Mouse (Mus musculus) heart, embryonic 16.5 days (tissue): ENCODE measurements around the gene Tmem100. TPM values are rescaled to one million over a fixed set of nuclear protein-coding genes. Genes with fewer than 3 reads are reported as not detected.

Experiments used
- ATAC-seq: fragments of 200-750 bp; cut with Nextera tagmentation; replicated peaks from 2 replicates; pipeline ENCODE4 v1.8.0; 2017; ENCODE audit warnings: moderate number of reproducible peaks; ENCODE audit not compliant: insufficient read depth, low FRiP score; ENCODE audit errors: extremely low read depth
- H3K27ac ChIP-seq: fragments of 300-500 bp; sonication (generic); 2 replicates; pipeline ENCODE4 v1.5.1; 2014; ENCODE audit warnings: mild to moderate bottlenecking, low read length, control low read depth, moderate library complexity
- H3K27me3 ChIP-seq: fragments of 300-500 bp; sonication (generic); 2 replicates; pipeline ENCODE4 v1.6.1; 2014; ENCODE audit warnings: low read length, mixed read lengths; ENCODE audit not compliant: control insufficient read depth, insufficient read depth
- H3K36me3 ChIP-seq: fragments of 300-500 bp; sonication (generic); 2 replicates; pipeline ENCODE4 v1.6.1; 2014; ENCODE audit not compliant: control insufficient read depth, insufficient read depth
- H3K4me1 ChIP-seq: fragments of 300-500 bp; sonication (generic); 2 replicates; pipeline ENCODE4 v1.6.1; 2014; ENCODE audit warnings: low read length, mixed read lengths; ENCODE audit not compliant: control insufficient read depth, insufficient read depth
- H3K4me2 ChIP-seq: fragments of 300-500 bp; sonication (generic); 2 replicates; pipeline ENCODE4 v1.6.1; 2014; ENCODE audit warnings: low read depth, mild to moderate bottlenecking, control low read depth, low read length
- H3K4me3 ChIP-seq: fragments of 300-500 bp; sonication (generic); 2 replicates; pipeline ENCODE4 v1.5.1; 2014; ENCODE audit warnings: mild to moderate bottlenecking, control low read depth, low read length
- H3K9ac ChIP-seq: fragments of 300-500 bp; sonication (generic); 2 replicates; pipeline ENCODE4 v1.6.1; 2014; ENCODE audit warnings: low read length, control low read depth
- H3K9me3 ChIP-seq: fragments of 300-500 bp; sonication (generic); replicated peaks from 2 replicates; pipeline ENCODE4 v1.6.1; 2016; ENCODE audit warnings: low read length; ENCODE audit not compliant: control insufficient read depth
- WGBS: fragments of 180-500 bp; shearing (Covaris S2); extraction: QIAGEN DNeasy Blood & Tissue Kit; methylation state at CpG from one replicate; pipeline ENCODE4 v1.1.7; 2014; 5-methylcytosine and 5-hydroxymethylcytosine counted together
- polyA plus RNA-seq: library from polyadenylated mRNA; unstranded; fragments of >200 nt; fragmentation: Nextera tagmentation; extraction: Ambion mirVana; gene quantifications from 2 replicates; pipeline ENCODE4 v1.2.1, GENCODE M21; 2015

Gene Tmem100
- polyA plus RNA-seq, 1 experiment from 2014 or later = 13.4 TPM

DNA sequence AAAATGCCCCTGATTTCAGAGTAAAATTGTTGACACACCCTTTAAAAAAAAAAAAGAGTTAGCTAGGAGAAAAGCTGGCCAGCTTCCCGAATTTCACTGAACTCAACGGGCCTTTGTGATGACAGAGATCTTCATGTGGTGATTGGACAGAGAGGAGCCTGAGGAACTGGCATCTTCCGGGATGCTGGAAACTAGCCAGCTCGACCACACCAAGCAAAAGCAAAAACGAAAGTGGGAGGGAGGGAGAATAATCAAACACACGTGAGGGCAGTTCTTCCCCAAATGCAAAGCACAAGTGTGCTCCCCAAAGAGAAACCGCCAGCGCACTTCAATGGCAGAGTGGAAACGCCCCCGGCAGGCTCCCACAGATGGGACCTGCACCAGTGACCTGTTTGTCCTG, 794 bp upstream of the Tmem100 start:
- no peak; the same call in 1 of the 2 replicates for ATAC-seq
- Histone ChIP-seq H3K4me1 (peaks cover 9% of the 10 kb centered on the region), H3K36me3 (no peaks in the 10 kb centered on the region), H3K4me2 (peak overlapping the region; percentile 70), H3K27ac (no peak overlapping the region), H3K9ac (peak overlapping the region; percentile 47; the same call in 1 of the 2 replicates), H3K27me3 (peaks cover 4% of the 10 kb centered on the region; the same call in 1 of the 2 replicates), H3K9me3 (no peaks in the 10 kb centered on the region), H3K4me3 (peak overlapping the region; percentile 45)
- 19% methylated on average over 10 of the region's 10 CpGs for WGBS

DNA sequence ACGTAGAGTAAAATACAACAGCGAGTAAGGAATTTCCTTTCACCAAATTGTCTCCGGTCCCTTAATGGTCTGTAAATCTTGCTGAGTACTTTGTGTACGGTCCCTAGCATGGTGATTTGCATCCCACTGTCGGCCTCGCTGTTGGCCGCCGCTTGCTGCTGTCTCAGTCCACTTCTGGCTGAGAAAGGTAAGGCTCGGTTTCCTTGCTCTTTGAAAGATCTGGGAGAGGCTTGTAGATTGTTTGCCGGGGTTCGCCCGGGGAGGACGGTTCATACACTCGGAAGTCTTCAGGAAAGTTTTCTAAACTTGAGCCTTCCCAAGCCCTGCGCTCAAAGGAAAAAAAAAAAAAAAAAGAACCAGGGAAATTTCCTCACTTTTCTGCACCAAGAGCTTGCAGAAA, 409 bp downstream of the Tmem100 start:
- Histone ChIP-seq H3K9me3 (no peaks in the 10 kb centered on the region), H3K4me2 (peak overlapping the region; percentile 70), H3K36me3 (0 out of 2 replicates have a peak, but pooled peaks cover 1% of the 10 kb centered on the region), H3K27ac (no peak overlapping the region), H3K4me1 (peaks cover 9% of the 10 kb centered on the region), H3K27me3 (peaks cover 4% of the 10 kb centered on the region; the same call in 1 of the 2 replicates), H3K4me3 (peak overlapping the region; percentile 49), H3K9ac (no peak overlapping the region; the same call in 1 of the 2 replicates)
- no peak; the same call in 1 of the 2 replicates for ATAC-seq
- WGBS = under 1% methylated on average over 15 of the region's 15 CpGs

DNA sequence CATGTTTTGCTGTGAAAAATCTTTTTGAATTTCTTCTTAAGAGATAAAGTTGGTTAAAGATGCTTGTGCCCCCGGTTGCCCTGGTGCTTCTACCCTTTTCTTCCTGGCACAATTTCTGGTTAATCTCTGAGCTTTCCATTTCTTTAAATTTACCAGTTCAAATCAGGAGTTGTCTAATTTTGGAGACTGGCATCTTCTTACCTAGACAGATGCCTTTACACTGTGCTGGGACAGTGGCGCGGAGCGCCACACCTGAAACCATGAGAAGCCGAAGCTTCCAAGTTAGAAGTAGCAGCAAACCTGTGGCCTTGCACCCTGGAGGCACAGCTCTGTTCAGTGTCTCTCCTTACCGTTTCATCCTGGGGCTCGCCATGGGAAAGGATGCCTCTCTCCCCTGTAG, 928 bp downstream of the Tmem100 start:
- peak overlapping the region; percentile 70 for H3K4me2 ChIP-seq
- no peak overlapping the region for H3K27ac ChIP-seq
- peaks cover 5% of the 10 kb centered on the region; the same call in 1 of the 2 replicates for H3K36me3 ChIP-seq
- H3K4me1 ChIP-seq = peaks cover 9% of the 10 kb centered on the region
- 47% methylated on average over 7 of the region's 7 CpGs for WGBS
- H3K27me3 ChIP-seq = peaks cover 4% of the 10 kb centered on the region; the same call in 1 of the 2 replicates
- H3K9ac ChIP-seq = peak overlapping the region; percentile 35
- peak overlapping the region; percentile 49 for H3K4me3 ChIP-seq
- no peak for ATAC-seq
- no peaks in the 10 kb centered on the region for H3K9me3 ChIP-seq

DNA sequence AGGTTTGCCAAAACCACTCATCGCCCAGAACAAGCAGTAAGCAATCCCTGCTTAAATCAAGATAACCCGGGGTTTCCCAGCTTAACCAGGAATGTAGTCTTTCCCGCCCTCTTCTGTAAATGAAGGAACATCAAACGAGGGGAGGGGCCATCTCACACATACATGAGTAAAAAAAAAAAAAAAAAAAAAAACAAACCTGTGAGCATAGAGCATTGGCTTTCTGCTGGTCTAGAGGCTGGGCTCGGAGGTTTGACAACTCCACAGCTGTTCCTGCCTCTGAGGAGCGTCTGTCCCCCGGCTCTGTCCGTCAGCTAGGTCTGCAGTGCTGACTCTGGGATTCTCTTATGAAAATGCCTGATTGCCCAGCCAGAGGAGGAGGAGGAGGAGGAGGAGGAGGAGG, 2.7 kb downstream of the Tmem100 start:
- Histone ChIP-seq H3K4me3 (peak overlapping the region; percentile 29), H3K27me3 (peaks cover 4% of the 10 kb centered on the region; the same call in 1 of the 2 replicates), H3K4me2 (peak overlapping the region; percentile 57), H3K36me3 (peaks cover 7% of the 10 kb centered on the region), H3K4me1 (peaks cover 9% of the 10 kb centered on the region), H3K9ac (no peak overlapping the region), H3K9me3 (peaks cover 3% of the 10 kb centered on the region; the same call in 1 of the 2 replicates), H3K27ac (no peak overlapping the region)
- no peak for ATAC-seq
- WGBS = 10% methylated on average over 8 of the region's 8 CpGs

DNA sequence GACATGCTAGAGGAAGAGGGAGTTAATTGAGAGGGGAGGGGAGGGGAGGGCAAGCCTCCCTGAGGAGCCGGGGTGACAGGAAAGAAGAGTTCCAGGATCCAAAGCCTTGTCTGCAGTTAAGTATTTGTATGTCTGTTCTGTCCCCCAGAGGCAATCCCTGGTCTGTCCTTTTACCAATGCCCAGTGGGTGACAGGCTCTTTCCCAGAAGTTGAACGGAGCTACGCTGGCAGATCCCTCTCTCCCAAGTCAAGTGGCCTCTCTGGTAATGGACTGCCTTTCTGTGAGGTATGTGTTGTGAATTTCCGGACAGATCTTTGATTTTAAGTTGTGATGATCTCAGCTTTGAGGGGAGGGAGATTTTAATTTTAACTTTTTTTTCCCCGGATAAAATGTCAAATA, 3.3 kb downstream of the Tmem100 start:
- H3K9me3 ChIP-seq = peaks cover 3% of the 10 kb centered on the region; the same call in 1 of the 2 replicates
- peak overlapping the region; percentile 29 for H3K4me3 ChIP-seq
- H3K4me2 ChIP-seq = peak overlapping the region; percentile 57
- H3K27me3 ChIP-seq = peaks cover 3% of the 10 kb centered on the region; the same call in 1 of the 2 replicates
- H3K9ac ChIP-seq = peak overlapping the region; percentile 61
- peaks cover 7% of the 10 kb centered on the region for H3K36me3 ChIP-seq
- peaks cover 9% of the 10 kb centered on the region for H3K4me1 ChIP-seq
- no peak for ATAC-seq
- H3K27ac ChIP-seq = no peak overlapping the region
- 29% methylated on average over 5 of the region's 5 CpGs for WGBS

DNA sequence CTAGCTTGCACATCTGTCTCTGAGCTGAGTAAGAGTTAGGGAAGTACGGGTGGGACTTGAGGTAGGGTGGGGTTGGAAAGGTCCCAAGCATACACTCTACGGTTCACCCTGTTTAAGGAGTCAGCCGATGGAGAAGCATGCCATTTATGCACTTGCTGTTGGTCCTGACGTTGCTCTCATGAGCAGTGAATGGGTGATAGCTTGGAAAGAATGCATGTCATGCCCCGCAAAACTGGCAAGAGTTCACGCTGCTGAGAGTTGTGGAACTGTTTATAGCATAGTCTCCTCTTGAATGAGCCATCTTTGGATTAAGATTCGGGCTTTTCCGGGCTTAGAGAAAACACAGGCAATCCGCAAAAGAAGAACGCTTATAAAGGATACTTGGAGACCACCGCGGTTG, 4.5 kb downstream of the Tmem100 start:
- Histone ChIP-seq H3K27ac (no peak overlapping the region), H3K4me3 (no peak overlapping the region), H3K9me3 (peaks cover 3% of the 10 kb centered on the region; the same call in 1 of the 2 replicates), H3K36me3 (peaks cover 7% of the 10 kb centered on the region), H3K4me2 (peak overlapping the region; percentile 28; the same call in 1 of the 2 replicates), H3K27me3 (no peaks in the 10 kb centered on the region; the same call in 1 of the 2 replicates), H3K4me1 (peaks cover 4% of the 10 kb centered on the region), H3K9ac (no peak overlapping the region)
- peak; percentile 49; the same call in 1 of the 2 replicates for ATAC-seq
- WGBS = 59% methylated on average over 12 of the region's 12 CpGs

DNA sequence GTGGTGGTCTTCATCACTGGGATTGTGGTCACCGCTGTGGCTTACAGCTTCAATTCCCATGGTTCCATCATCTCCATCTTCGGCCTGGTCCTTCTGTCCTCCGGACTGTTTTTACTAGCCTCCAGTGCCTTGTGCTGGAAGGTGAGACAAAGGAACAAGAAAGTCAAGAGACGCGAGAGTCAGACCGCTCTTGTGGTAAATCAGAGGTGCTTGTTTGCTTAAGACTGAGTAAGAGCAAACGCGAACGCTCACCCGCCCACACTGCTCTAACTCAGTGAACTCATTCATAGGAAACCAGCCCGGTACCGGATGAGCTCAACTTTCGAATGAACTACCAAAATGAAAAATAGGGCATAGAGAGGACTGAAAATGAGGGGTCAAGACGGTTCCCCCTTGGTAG, 5.4 kb downstream of the Tmem100 start:
- Histone ChIP-seq H3K27me3 (no peaks in the 10 kb centered on the region; the same call in 1 of the 2 replicates), H3K36me3 (peaks cover 7% of the 10 kb centered on the region), H3K9me3 (peaks cover 3% of the 10 kb centered on the region; the same call in 1 of the 2 replicates), H3K27ac (no peak overlapping the region), H3K4me3 (no peak overlapping the region), H3K4me1 (peaks cover 3% of the 10 kb centered on the region), H3K4me2 (no peak overlapping the region), H3K9ac (no peak overlapping the region)
- ATAC-seq = no peak
- 84% methylated on average over 14 of the region's 14 CpGs for WGBS

DNA sequence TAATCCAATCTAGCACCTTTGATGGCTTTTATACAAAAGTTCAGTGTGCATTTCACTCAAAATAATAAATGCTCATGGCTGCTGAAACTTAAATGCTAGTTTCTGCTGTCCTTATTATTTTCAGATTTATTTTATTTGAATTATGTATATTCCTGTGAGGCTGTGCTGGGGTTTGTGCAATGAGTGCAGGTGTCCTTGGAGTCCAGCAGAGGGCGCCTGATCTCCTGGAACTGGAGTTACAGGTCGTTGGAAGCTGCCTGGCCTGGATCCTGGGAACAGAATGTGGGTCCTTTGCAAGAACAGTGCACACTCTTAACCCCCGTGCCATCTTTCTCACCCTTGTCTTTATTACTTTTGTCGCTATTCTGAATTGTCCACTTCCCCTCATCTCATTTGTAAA, 6.3 kb downstream of the Tmem100 start:
- Histone ChIP-seq H3K4me2 (no peak overlapping the region), H3K4me3 (no peak overlapping the region), H3K9me3 (peaks cover 3% of the 10 kb centered on the region; the same call in 1 of the 2 replicates), H3K9ac (no peak overlapping the region), H3K27ac (no peak overlapping the region), H3K4me1 (peaks cover 3% of the 10 kb centered on the region), H3K36me3 (peaks cover 7% of the 10 kb centered on the region), H3K27me3 (no peaks in the 10 kb centered on the region; the same call in 1 of the 2 replicates)
- WGBS = 88% methylated on average over 4 of the region's 4 CpGs
- no peak for ATAC-seq

DNA sequence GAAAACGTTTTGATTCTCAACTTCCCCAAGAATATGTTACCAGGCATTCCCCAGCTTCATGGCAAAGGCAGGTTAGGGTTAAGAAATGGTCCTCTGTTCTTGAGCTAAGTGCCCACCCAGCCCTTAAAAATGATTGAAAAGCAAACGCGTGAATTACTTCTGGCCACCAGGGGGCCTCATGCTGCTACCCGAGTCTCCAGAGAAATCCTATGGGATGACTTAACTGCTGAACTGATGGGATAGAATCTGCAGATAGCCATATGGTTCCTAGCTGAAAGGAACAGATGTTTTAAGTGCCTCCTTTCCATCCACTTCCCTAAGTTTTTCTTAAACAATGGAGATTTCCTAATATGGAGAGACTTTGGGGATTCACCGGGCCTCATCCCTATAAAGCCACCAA, 7.9 kb downstream of the Tmem100 start:
- no peak; the same call in 1 of the 2 replicates for ATAC-seq
- no peak overlapping the region for H3K9ac ChIP-seq
- no peak overlapping the region for H3K4me3 ChIP-seq
- H3K27ac ChIP-seq = no peak overlapping the region
- peaks cover 3% of the 10 kb centered on the region; the same call in 1 of the 2 replicates for H3K9me3 ChIP-seq
- H3K27me3 ChIP-seq = no peaks in the 10 kb centered on the region
- peaks cover 7% of the 10 kb centered on the region for H3K36me3 ChIP-seq
- peaks cover 3% of the 10 kb centered on the region for H3K4me1 ChIP-seq
- H3K4me2 ChIP-seq = no peak overlapping the region
- 25% methylated on average over 5 of the region's 5 CpGs for WGBS
